Mouse (Mus musculus) CD4-positive, CD25-positive, alpha-beta regulatory T cell, adult 9 weeks (primary cell): Measurements from ENCODE around the gene Aacs. TPM values are rescaled to one million over a fixed set of nuclear protein-coding genes. Genes with fewer than 3 reads are reported as not detected.

Experiments used
- polyA plus RNA-seq: library from polyadenylated mRNA; unstranded; fragments of 100-300 nt; shearing (Covaris generic); gene quantifications from one replicate; pipeline ENCODE4 v1.2.1, GENCODE M21; 2017

Gene Aacs
- polyA plus RNA-seq: 37.4 TPM

DNA sequence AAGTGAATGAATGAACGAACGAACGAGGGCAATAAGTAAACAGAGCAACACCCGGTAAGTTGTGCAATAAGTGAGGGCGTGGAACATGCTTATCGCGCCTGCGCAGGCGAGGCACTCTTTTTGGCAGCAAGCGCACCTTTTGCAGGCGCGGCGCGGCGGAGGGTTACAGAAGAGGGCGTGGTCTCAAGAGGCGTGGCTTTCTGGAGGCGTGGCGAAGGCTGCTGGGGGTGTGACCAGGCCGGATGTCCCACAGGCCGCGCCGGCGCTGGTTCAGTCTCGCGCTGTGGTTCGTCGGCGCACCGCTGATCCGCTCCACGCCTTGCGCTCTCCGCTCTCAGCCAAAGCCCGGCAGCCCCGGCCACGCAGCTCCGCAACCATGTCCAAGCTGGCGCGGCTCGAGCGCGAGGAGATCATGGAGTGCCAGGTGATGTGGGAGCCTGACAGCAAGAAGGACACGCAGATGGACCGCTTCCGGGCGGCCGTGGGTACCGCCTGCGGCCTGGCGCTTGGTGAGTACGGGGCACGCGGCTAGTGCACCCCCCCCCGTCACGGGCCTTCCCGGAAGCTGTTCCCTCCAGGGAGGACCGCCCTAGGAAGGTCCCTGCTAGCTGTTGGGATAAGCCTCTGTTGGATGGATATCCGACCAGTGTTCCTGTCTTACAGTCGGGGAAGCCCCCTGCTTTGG, at the start of gene Aacs:
Gene Aacs (plus strand): TSS at position 214 of the 685 bp plus-strand sequence.

DNA sequence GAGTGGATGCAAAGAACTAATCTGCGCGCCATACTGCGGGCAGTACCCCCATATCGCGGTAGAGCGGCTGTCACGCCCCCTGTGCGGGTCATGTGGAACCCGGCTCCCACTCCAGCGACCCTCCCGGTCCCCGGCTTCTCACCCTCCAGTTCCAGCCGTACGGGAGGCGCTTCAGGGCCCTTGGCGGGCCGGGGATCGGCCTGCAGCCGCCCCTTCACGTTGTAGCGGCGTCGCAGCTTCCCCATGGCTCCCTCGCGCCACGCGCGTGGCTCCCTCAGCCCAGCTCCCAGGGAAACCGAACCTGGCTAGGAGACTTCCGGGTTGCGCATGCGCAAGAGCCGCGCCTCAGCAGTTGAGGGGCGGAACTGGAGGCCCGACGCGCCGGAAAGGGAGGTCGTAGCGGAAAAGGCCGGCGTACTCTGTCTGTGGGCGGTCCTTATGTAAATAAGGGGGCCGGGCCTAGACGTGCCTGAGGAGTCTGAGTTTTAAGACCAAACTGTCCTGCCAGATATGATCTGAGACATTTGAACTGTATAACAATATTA, 41.7 kb upstream of the Aacs start, which contains the start of gene Dhx37:
Gene Dhx37 (minus strand): TSS at position 329 of the 545 bp plus-strand sequence.

DNA sequence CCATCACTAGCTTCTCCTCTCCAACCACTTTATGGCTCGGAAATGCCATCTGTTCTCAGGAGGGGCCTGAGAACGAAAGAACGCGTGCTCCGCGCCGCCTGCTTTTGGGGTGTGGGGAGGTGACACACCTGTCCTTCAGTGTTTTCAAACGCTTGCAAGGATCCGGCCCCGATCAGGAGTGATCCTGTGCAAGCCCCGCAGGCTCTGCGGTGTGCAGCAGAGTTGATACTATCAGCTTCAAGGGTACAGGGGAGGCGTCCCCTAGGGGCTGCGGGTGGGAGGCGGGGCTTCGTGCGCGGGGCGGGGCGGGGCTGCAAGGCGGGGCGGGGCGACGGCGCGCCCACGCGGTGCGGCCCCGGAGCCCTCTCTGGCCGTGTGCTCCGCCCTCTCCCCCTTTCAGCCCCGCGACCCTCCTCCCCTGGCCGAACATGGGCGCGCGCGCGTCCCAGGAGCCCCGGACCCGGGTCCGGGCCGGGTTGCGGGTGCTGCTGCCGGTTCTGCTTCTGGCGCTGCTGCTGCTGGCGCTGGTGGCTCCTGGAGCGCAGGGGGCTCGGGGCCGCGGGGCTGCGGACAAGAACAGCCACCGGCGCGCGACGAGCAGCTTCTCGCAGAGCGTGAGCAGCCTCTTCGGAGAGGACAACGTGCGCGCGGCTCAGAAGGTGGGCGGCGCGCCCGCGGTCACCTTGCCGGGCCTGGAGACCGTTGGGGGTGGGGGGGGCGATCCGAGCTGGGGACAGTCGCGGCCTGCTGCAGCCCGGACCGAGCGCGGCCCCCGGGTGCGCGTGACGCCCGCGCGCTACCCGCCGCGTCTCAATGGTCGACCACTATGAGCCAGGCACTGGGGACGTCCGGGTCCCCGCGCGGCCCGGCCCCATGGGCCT, 34.1 kb upstream of the Aacs start, which contains the start of gene Bri3bp:
Gene Bri3bp (plus strand): TSS at position 335 of the 881 bp plus-strand sequence.

DNA sequence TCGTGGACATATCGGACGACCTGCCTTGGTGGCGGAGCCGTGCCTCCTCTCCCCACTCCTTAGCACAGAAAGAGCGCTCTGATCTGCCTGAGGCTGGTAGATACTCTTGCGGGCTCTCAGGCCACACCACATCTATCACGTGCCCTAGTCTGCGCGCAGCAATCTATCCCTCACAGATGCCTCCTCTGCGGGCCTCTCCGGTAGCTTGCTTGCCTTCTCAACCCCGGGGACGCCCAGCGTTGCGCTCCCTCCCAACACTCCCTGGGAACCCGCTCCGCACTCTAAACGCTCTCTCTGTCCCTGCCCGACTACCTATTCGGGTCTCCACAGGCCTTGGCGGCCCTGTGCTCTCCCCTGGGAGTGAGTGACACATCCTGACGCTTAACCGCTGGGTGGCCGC, 56.0 kb downstream of the Aacs start, which contains the start of gene Tmem132b:
Gene Tmem132b (plus strand): TSS at position 141 of the 400 bp plus-strand sequence.

Other genes with a start within 250 kb of the Aacs start
- 18.1 TPM for gene Scarb1, start 134.7 kb upstream of the Aacs start, polyA plus RNA-seq
- 1.6 TPM for gene Gm10382, start 86.5 kb upstream of the Aacs start, polyA plus RNA-seq
- gene Ubc, start 85.6 kb upstream of the Aacs start, polyA plus RNA-seq: 1,419 TPM
- gene Dhx37, start 41.7 kb upstream of the Aacs start, polyA plus RNA-seq: 20.3 TPM
- gene Bri3bp, start 34.2 kb upstream of the Aacs start, polyA plus RNA-seq: 4.2 TPM
- 0.15 TPM for gene Tmem132b, start 56.0 kb downstream of the Aacs start, polyA plus RNA-seq